Mouse (Mus musculus) liver, adult 2 months (tissue): ENCODE measurements around the gene Speg.

Experiments
- CTCF ChIP-seq: fragments of 200-500 bp; IDR thresholded peaks from 2 replicates; pipeline ENCODE4 v1.5.1; 2011; ENCODE audit warnings: low read depth, low read length, control low read depth
- POLR2A ChIP-seq: fragments of 200-500 bp; IDR thresholded peaks from 2 replicates; pipeline ENCODE4 v1.6.1; 2011; ENCODE audit warnings: low read length, control low read depth; ENCODE audit not compliant: insufficient read depth; ENCODE audit errors: extremely low read depth

- TF ChIP-seq POLR2A (no peak), CTCF (no peak)
Measured at GRCm38 (mm10) chr1:75406173-75406572, 31.1 kb downstream of the Speg start.
